Mouse (Mus musculus): ENCODE data around the gene Mthfd2l. TPM values are rescaled to one million over a fixed set of nuclear protein-coding genes. Genes with fewer than 3 reads are reported as not detected.

Mthfd2l gene
- polyA plus RNA-seq, 1 experiment from 2014 or later, result 98.7 TPM

- H3K4me3 ChIP-seq (ENCODE audit: low read depth, low read length), result no peak overlapping the region
- 66% methylated on average over 4 of the region's 4 CpGs for WGBS
- H3K4me2 ChIP-seq (ENCODE audit: low read depth, low read length), result no peak overlapping the region
- H3K27me3 ChIP-seq (ENCODE audit: control insufficient read depth, insufficient read depth, low read length), result no peaks in the 10 kb centered on the region
- ATAC-seq (ENCODE audit: low read depth), result no peak
- H3K9ac ChIP-seq (replicated peaks; ENCODE audit: low read depth, low read length), result no peak overlapping the region
- no peaks in the 10 kb centered on the region for H3K4me1 ChIP-seq (ENCODE audit: control insufficient read depth, insufficient read depth, low read length)
- no peaks in the 10 kb centered on the region for H3K9me3 ChIP-seq (ENCODE audit: control insufficient read depth, low read length)
- no peaks in the 10 kb centered on the region for H3K36me3 ChIP-seq (ENCODE audit: control insufficient read depth, insufficient read depth, low read length)
- no peak overlapping the region for H3K27ac ChIP-seq (ENCODE audit: low read depth, low read length)
These were observed 34.5 kb downstream of the Mthfd2l start for GRCm38 (mm10) chr5:90965386-90965785.

- H3K4me2 ChIP-seq (ENCODE audit: low read depth, low read length), result no peak overlapping the region
- ATAC-seq (ENCODE audit: low read depth), result no peak
- 79% methylated on average over 4 of the region's 4 CpGs for WGBS
These were observed 46.3 kb downstream of the Mthfd2l start for GRCm38 (mm10) chr5:90977244-90977643.

GRCm38 (mm10) chr5:90980297-90980696 lies 49.4 kb downstream of the Mthfd2l start:
- no peaks in the 10 kb centered on the region for H3K36me3 ChIP-seq (ENCODE audit: control insufficient read depth, insufficient read depth, low read length)
- H3K27ac ChIP-seq (ENCODE audit: low read depth, low read length), result no peak overlapping the region
- H3K4me3 ChIP-seq (ENCODE audit: low read depth, low read length), result no peak overlapping the region
- 85% methylated on average over 7 of the region's 7 CpGs for WGBS
- no peaks in the 10 kb centered on the region for H3K4me1 ChIP-seq (ENCODE audit: control insufficient read depth, insufficient read depth, low read length)
- no peaks in the 10 kb centered on the region for H3K27me3 ChIP-seq (ENCODE audit: control insufficient read depth, insufficient read depth, low read length)
- H3K4me2 ChIP-seq (ENCODE audit: low read depth, low read length), result no peak overlapping the region
- ATAC-seq (ENCODE audit: low read depth), result no peak
- H3K9me3 ChIP-seq (ENCODE audit: control insufficient read depth, low read length), result no peaks in the 10 kb centered on the region
- no peak overlapping the region for H3K9ac ChIP-seq (replicated peaks; ENCODE audit: low read depth, low read length)

More at GRCm38 (mm10) chr5:90977244-90977643, 46.3 kb downstream of the Mthfd2l start:
- Histone ChIP-seq H3K27me3 (ENCODE audit: control insufficient read depth, insufficient read depth, low read length) (no peaks in the 10 kb centered on the region), H3K4me3 (ENCODE audit: low read depth, low read length) (no peak overlapping the region), H3K27ac (ENCODE audit: low read depth, low read length) (no peak overlapping the region), H3K4me1 (ENCODE audit: control insufficient read depth, insufficient read depth, low read length) (no peaks in the 10 kb centered on the region), H3K9me3 (ENCODE audit: control insufficient read depth, low read length) (no peaks in the 10 kb centered on the region), H3K9ac (replicated peaks; ENCODE audit: low read depth, low read length) (no peak overlapping the region), H3K36me3 (ENCODE audit: control insufficient read depth, insufficient read depth, low read length) (peaks cover 9% of the 10 kb centered on the region; the same call in 1 of the 2 replicates)

- no peaks in the 10 kb centered on the region for H3K4me1 ChIP-seq (ENCODE audit: control insufficient read depth, insufficient read depth, low read length)
- H3K36me3 ChIP-seq (ENCODE audit: control insufficient read depth, insufficient read depth, low read length), result no peaks in the 10 kb centered on the region
- no peak overlapping the region for H3K27ac ChIP-seq (ENCODE audit: low read depth, low read length)
- no peak overlapping the region for H3K4me3 ChIP-seq (ENCODE audit: low read depth, low read length)
- no peak overlapping the region for H3K9ac ChIP-seq (replicated peaks; ENCODE audit: low read depth, low read length)
- no peak for ATAC-seq (ENCODE audit: low read depth)
- no peak overlapping the region for H3K4me2 ChIP-seq (ENCODE audit: low read depth, low read length)
- 81% methylated on average over 5 of the region's 5 CpGs for whole genome bisulfite sequencing
- no peaks in the 10 kb centered on the region for H3K27me3 ChIP-seq (ENCODE audit: control insufficient read depth, insufficient read depth, low read length)
- H3K9me3 ChIP-seq (ENCODE audit: control insufficient read depth, low read length), result no peaks in the 10 kb centered on the region
These were observed 56.7 kb downstream of the Mthfd2l start for GRCm38 (mm10) chr5:90987605-90988004.

- 91% methylated on average over 3 of the region's 3 CpGs for WGBS
- Histone ChIP-seq H3K4me3 (ENCODE audit: low read depth, low read length) (no peak overlapping the region), H3K4me2 (ENCODE audit: low read depth, low read length) (no peak overlapping the region), H3K36me3 (ENCODE audit: control insufficient read depth, insufficient read depth, low read length) (no peaks in the 10 kb centered on the region), H3K4me1 (ENCODE audit: control insufficient read depth, insufficient read depth, low read length) (no peaks in the 10 kb centered on the region), H3K27me3 (ENCODE audit: control insufficient read depth, insufficient read depth, low read length) (no peaks in the 10 kb centered on the region), H3K9me3 (ENCODE audit: control insufficient read depth, low read length) (no peaks in the 10 kb centered on the region), H3K27ac (ENCODE audit: low read depth, low read length) (no peak overlapping the region), H3K9ac (replicated peaks; ENCODE audit: low read depth, low read length) (no peak overlapping the region)
- no peak for ATAC-seq (ENCODE audit: low read depth)
These were observed 57.2 kb downstream of the Mthfd2l start for GRCm38 (mm10) chr5:90988149-90988548.

GRCm38 (mm10) chr5:90988592-90988991 lies 57.7 kb downstream of the Mthfd2l start:
- 95% methylated on average over 4 of the region's 4 CpGs for WGBS
- H3K4me2 ChIP-seq (ENCODE audit: low read depth, low read length), result no peak overlapping the region
- H3K27ac ChIP-seq (ENCODE audit: low read depth, low read length), result no peak overlapping the region
- H3K36me3 ChIP-seq (ENCODE audit: control insufficient read depth, insufficient read depth, low read length), result no peaks in the 10 kb centered on the region
- no peak for ATAC-seq (ENCODE audit: low read depth)
- H3K9me3 ChIP-seq (ENCODE audit: control insufficient read depth, low read length), result no peaks in the 10 kb centered on the region
- H3K4me3 ChIP-seq (ENCODE audit: low read depth, low read length), result no peak overlapping the region
- no peak overlapping the region for H3K9ac ChIP-seq (replicated peaks; ENCODE audit: low read depth, low read length)
- H3K27me3 ChIP-seq (ENCODE audit: control insufficient read depth, insufficient read depth, low read length), result no peaks in the 10 kb centered on the region
- no peaks in the 10 kb centered on the region for H3K4me1 ChIP-seq (ENCODE audit: control insufficient read depth, insufficient read depth, low read length)

- Histone ChIP-seq H3K27me3 (ENCODE audit: control insufficient read depth, insufficient read depth, low read length) (no peaks in the 10 kb centered on the region), H3K4me1 (ENCODE audit: control insufficient read depth, insufficient read depth, low read length) (no peaks in the 10 kb centered on the region), H3K4me2 (ENCODE audit: low read depth, low read length) (no peak overlapping the region), H3K9me3 (ENCODE audit: control insufficient read depth, low read length) (no peaks in the 10 kb centered on the region), H3K4me3 (ENCODE audit: low read depth, low read length) (no peak overlapping the region), H3K9ac (replicated peaks; ENCODE audit: low read depth, low read length) (no peak overlapping the region), H3K36me3 (ENCODE audit: control insufficient read depth, insufficient read depth, low read length) (no peaks in the 10 kb centered on the region), H3K27ac (ENCODE audit: low read depth, low read length) (no peak overlapping the region)
- 93% methylated on average over 8 of the region's 8 CpGs for WGBS
- no peak for ATAC-seq (ENCODE audit: low read depth)
These were observed 69.0 kb downstream of the Mthfd2l start for GRCm38 (mm10) chr5:90999942-91000341.

- 81% methylated on average over 10 of the region's 10 CpGs for WGBS
- Histone ChIP-seq H3K36me3 (ENCODE audit: control insufficient read depth, insufficient read depth, low read length) (no peaks in the 10 kb centered on the region), H3K9ac (replicated peaks; ENCODE audit: low read depth, low read length) (no peak overlapping the region), H3K4me3 (ENCODE audit: low read depth, low read length) (no peak overlapping the region), H3K4me1 (ENCODE audit: control insufficient read depth, insufficient read depth, low read length) (no peaks in the 10 kb centered on the region), H3K27me3 (ENCODE audit: control insufficient read depth, insufficient read depth, low read length) (no peaks in the 10 kb centered on the region), H3K9me3 (ENCODE audit: control insufficient read depth, low read length) (no peaks in the 10 kb centered on the region), H3K4me2 (ENCODE audit: low read depth, low read length) (no peak overlapping the region), H3K27ac (ENCODE audit: low read depth, low read length) (no peak overlapping the region)
- ATAC-seq (ENCODE audit: low read depth), result no peak
These were observed 84.3 kb downstream of the Mthfd2l start for GRCm38 (mm10) chr5:91015216-91015615.

- Histone ChIP-seq H3K4me3 (ENCODE audit: low read depth, low read length) (no peak overlapping the region), H3K9ac (replicated peaks; ENCODE audit: low read depth, low read length) (no peak overlapping the region), H3K9me3 (ENCODE audit: control insufficient read depth, low read length) (no peaks in the 10 kb centered on the region), H3K4me2 (ENCODE audit: low read depth, low read length) (no peak overlapping the region), H3K27ac (ENCODE audit: low read depth, low read length) (no peak overlapping the region), H3K36me3 (ENCODE audit: control insufficient read depth, insufficient read depth, low read length) (no peaks in the 10 kb centered on the region), H3K4me1 (ENCODE audit: control insufficient read depth, insufficient read depth, low read length) (no peaks in the 10 kb centered on the region), H3K27me3 (ENCODE audit: control insufficient read depth, insufficient read depth, low read length) (no peaks in the 10 kb centered on the region)
- 85% methylated on average over 8 of the region's 8 CpGs for WGBS
- no peak for ATAC-seq (ENCODE audit: low read depth)
These were observed 92.2 kb downstream of the Mthfd2l start for GRCm38 (mm10) chr5:91023114-91023513.

- H3K4me3 ChIP-seq (ENCODE audit: low read depth, low read length), result no peak within 1 kb of the TSS
- H3K9ac ChIP-seq (replicated peaks; ENCODE audit: low read depth, low read length), result no peak within 1 kb of the TSS
- WGBS, result 89% methylated on average over 6 of the region's 6 CpGs
- no peak for ATAC-seq (ENCODE audit: low read depth)
- H3K36me3 ChIP-seq (ENCODE audit: control insufficient read depth, insufficient read depth, low read length), result no peaks in the 10 kb centered on the region
- no peaks in the 10 kb centered on the region for H3K9me3 ChIP-seq (ENCODE audit: control insufficient read depth, low read length)
- H3K27ac ChIP-seq (ENCODE audit: low read depth, low read length), result no peak within 1 kb of the TSS
- no peaks in the 10 kb centered on the region for H3K4me1 ChIP-seq (ENCODE audit: control insufficient read depth, insufficient read depth, low read length)
- no peak within 1 kb of the TSS for H3K4me2 ChIP-seq (ENCODE audit: low read depth, low read length)
- no peaks in the 10 kb centered on the region for H3K27me3 ChIP-seq (ENCODE audit: control insufficient read depth, insufficient read depth, low read length)
These were observed 96.2 kb downstream of the Mthfd2l start, which contains the start of gene Epgn for GRCm38 (mm10) chr5:91027164-91027563. Gene Epgn, plus strand, starts transcription at chr5:91027464.

All from neural tube, embryonic 14.5 days (tissue).